Mouse (Mus musculus) CH12.LX (cell line): ENCODE data around the gene Gm10260.

ENCODE experiments used
- CHD2 ChIP-seq: IDR thresholded peaks from 2 replicates; pipeline ENCODE4 v1.6.1; 2011; ENCODE audit warnings: low read length, improper control_type of control experiment
- CTCF ChIP-seq, 2 experiments: IDR thresholded peaks in 1 of 2; conservative IDR thresholded peaks in 1 of 2; 2 replicates each; pipeline ENCODE4 v1.5.1; 2011 to 2012; ENCODE audit warnings: low read depth in 2 of 2, low read length in 2 of 2, improper control_type of control experiment in 1 of 2, inconsistent platforms in 1 of 2, mild to moderate bottlenecking in 1 of 2, moderate library complexity in 1 of 2
- EP300 ChIP-seq: IDR thresholded peaks from 2 replicates; pipeline ENCODE4 v1.6.1; 2011; ENCODE audit warnings: low read length, improper control_type of control experiment
- GABPA ChIP-seq: IDR thresholded peaks from 2 replicates; pipeline ENCODE4 v1.6.1; 2012; ENCODE audit warnings: low read depth, low read length, improper control_type of control experiment, inconsistent platforms; ENCODE audit not compliant: insufficient replicate concordance
- HCFC1 ChIP-seq: IDR thresholded peaks from 2 replicates; pipeline ENCODE4 v1.6.1; 2012; ENCODE audit warnings: low read depth, mild to moderate bottlenecking, inconsistent platforms, low read length, improper control_type of control experiment
- MAFK ChIP-seq: IDR thresholded peaks from 2 replicates; pipeline ENCODE4 v1.6.1; 2011; ENCODE audit warnings: low read length, improper control_type of control experiment; ENCODE audit not compliant: insufficient replicate concordance
- MEF2A ChIP-seq: IDR thresholded peaks from 2 replicates; pipeline ENCODE4 v1.6.1; 2014; ENCODE audit warnings: low read depth, mild to moderate bottlenecking, inconsistent platforms, low read length, improper control_type of control experiment, borderline replicate concordance
- NELFE ChIP-seq: IDR thresholded peaks from 2 replicates; pipeline ENCODE4 v1.6.1; 2011; ENCODE audit warnings: low read depth, low read length, improper control_type of control experiment
- POLR2A ChIP-seq: IDR thresholded peaks from 2 replicates; pipeline ENCODE4 v1.6.1; 2011; ENCODE audit warnings: low read depth, mild to moderate bottlenecking, improper control_type of control experiment, low read length
- SIN3A ChIP-seq: IDR thresholded peaks from 2 replicates; pipeline ENCODE4 v1.6.1; 2012; ENCODE audit warnings: low read length, improper control_type of control experiment, inconsistent platforms
- TCF12 ChIP-seq: IDR thresholded peaks from 2 replicates; pipeline ENCODE4 v1.6.1; 2014; ENCODE audit warnings: low read depth, mild to moderate bottlenecking, inconsistent platforms, low read length, improper control_type of control experiment
- ZMIZ1 ChIP-seq: IDR thresholded peaks from 2 replicates; pipeline ENCODE4 v1.6.1; 2012; ENCODE audit warnings: low read depth, mild to moderate bottlenecking, inconsistent platforms, low read length, improper control_type of control experiment

DNA sequence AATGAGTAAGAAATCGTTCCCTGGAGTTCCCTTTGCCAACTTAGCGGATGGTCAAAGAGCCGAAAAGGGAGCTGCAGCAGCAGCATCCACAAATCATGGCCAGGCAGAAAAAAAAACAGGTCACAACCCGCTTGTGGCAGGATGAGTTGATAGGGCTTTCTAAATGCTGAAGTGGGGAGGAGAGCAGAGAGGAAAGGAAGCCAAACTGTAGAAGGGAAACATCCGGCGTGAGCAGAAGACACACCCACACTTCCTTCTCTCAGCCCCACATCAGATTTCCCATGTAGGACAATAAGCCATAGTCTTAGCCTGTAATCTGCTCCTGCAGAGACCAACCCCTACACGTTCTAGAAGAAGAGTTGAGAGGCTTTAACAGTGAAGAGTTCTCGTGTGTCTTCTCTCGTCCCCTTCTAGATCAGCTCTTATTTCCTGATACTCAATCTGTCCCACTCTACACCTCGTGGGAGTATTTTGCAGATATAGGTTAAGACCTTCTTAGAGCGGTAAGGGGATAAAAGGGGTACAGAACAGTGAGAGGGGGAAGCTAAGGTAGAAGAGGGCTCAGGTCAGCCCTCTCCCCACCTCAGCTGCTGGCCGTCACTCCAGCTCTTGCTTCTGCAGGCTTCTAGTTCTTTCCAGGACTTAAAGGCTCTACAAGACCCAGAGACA is 29.5 kb upstream of the Gm10260 start:
- TF ChIP-seq CTCF (conservative IDR thresholded peaks at IDR 0.05 in 1 of 2, IDR thresholded peaks at IDR 0.05 in 1 of 2; ENCODE audit: low read depth in 2 of 2, low read length in 2 of 2), result no peak
- no peak for TF ChIP-seq POLR2A
- TF ChIP-seq SIN3A, result no peak
- no peak for TF ChIP-seq HCFC1
- no peak for TF ChIP-seq NELFE
- TF ChIP-seq GABPA, result no peak
- TF ChIP-seq EP300, result no peak
- no peak for TF ChIP-seq CHD2
- no peak for TF ChIP-seq MEF2A
- TF ChIP-seq MAFK, result no peak
- no peak for TF ChIP-seq ZMIZ1
- no peak for TF ChIP-seq TCF12
